Mouse (Mus musculus) testis, adult 2 months (tissue): ENCODE results near the gene Slc22a29.
"Not testable (repeated sequence)": the region's sequence is repeated elsewhere in the genome, so short reads cannot be mapped to it uniquely, and the experiment has no call there.

Experiments
- CTCF ChIP-seq: fragments of 200-500 bp; IDR thresholded peaks from 2 replicates; pipeline ENCODE4 v1.5.1; 2012; ENCODE audit warnings: low read depth, mild to moderate bottlenecking, inconsistent platforms, low read length, moderate library complexity; ENCODE audit not compliant: control insufficient read depth, insufficient read depth, insufficient replicate concordance
- POLR2A ChIP-seq: fragments of 200-500 bp; IDR thresholded peaks from 2 replicates; pipeline ENCODE4 v1.6.1; 2012; ENCODE audit warnings: low read depth, mild to moderate bottlenecking, inconsistent platforms, low read length, moderate library complexity; ENCODE audit not compliant: control insufficient read depth

DNA sequence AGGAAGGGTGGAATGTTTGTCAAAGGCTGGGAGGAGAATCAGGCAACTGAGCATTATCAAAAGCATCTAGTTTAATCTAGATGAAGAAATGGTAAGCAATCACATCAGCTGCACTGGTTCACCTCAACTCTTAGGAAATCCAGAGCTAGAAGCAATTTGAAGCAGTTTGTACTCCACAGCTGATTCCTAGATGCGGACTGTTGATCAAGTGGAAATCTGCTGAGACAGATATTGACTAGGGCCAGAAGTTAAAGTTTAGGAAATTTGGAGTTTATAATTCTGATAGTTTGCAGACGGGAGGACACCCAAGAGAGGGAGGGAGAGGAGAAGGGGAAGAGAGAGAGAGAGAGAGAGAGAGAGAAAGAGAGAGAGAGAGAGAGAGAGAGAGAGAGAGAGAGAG is 76.0 kb downstream of the Slc22a29 start:
- TF ChIP-seq CTCF, POLR2A: not testable (repeated sequence)
